Mouse (Mus musculus): ENCODE data around the gene Prcc.

GRCm38 (mm10) chr3:87910573-87911141, 25.2 kb upstream of the Prcc start:
- TF ChIP-seq CTCF (IDR thresholded peaks at IDR 0.05; ENCODE audit: borderline replicate concordance, insufficient read depth, low read length): no peak
- no peak for TF ChIP-seq POLR2A (IDR thresholded peaks at IDR 0.05; ENCODE audit: low read depth, low read length)

Data from embryonic fibroblast, embryonic 13.5 days (primary cell).